Mouse (Mus musculus) lung, adult 2 months (tissue): ENCODE data around the gene Rbfox2.

ENCODE experiments used
- CTCF ChIP-seq: fragments of 200-500 bp; IDR thresholded peaks from 2 replicates; pipeline ENCODE4 v1.5.1; 2011; ENCODE audit warnings: mild to moderate bottlenecking, low read length, control low read depth; ENCODE audit not compliant: insufficient read depth
- POLR2A ChIP-seq: fragments of 200-500 bp; IDR thresholded peaks from 2 replicates; pipeline ENCODE4 v1.6.1; 2011; ENCODE audit warnings: low read depth, mild to moderate bottlenecking, control low read depth, low read length, borderline replicate concordance; ENCODE audit errors: extremely low read depth

- TF ChIP-seq CTCF (no peak), POLR2A (no peak)
Measured at GRCm38 (mm10) chr15:77152336-77153087, 154.3 kb downstream of the Rbfox2 start.
